ENCODE assay signal across 22 mouse cellular contexts in the genomic region with DNA sequence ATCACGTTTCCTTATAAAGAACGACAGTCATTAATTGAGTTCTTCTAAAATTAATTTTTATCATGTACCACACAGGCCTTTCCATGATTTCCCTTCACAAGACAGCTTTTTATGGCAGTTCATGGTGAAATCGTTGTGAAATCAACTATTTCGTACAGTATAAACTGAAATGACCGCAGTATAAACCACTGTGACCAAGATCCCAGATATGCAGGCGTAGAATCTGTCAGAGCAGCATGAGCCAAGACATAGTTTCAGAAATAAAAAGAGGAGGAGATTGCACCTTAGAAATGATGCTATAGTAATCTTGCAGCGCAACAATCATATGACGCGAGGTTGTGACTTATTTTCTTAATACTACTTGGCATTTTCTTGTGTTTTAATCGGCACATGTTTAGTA.
"Had no signal": no experiment of that assay in that cellular context is flagged by ENCODE, and none has a peak within 500 bp of the region (broad histone marks: within the 10 kb centered on the region; RNA-seq: fewer than 3 reads in every experiment).

No protein-coding gene starts in this region.

- H3K36me3 ChIP-seq: lung, embryonic 15.5 days; midbrain, embryonic 13.5 days; midbrain, embryonic 15.5 days; neural tube, embryonic 13.5 days; neural tube, embryonic 15.5 days had no signal

- H3K9ac ChIP-seq: liver, postnatal 0 days; lung, embryonic 15.5 days; midbrain, embryonic 13.5 days; midbrain, embryonic 15.5 days; neural tube, embryonic 13.5 days; neural tube, embryonic 15.5 days had no signal

- H3K27me3 ChIP-seq: lung, embryonic 15.5 days; midbrain, embryonic 13.5 days; midbrain, embryonic 15.5 days; neural tube, embryonic 13.5 days; neural tube, embryonic 15.5 days had no signal

- H3K27ac ChIP-seq: lung, embryonic 15.5 days; macrophage; midbrain, embryonic 13.5 days; midbrain, embryonic 15.5 days; neural tube, embryonic 13.5 days; neural tube, embryonic 15.5 days had no signal

- H3K4me1 ChIP-seq: neural tube, embryonic 13.5 days; neural tube, embryonic 15.5 days had no signal

- H3K4me3 ChIP-seq: lung, embryonic 15.5 days; megakaryocyte, embryonic 14.5 days; midbrain, embryonic 13.5 days; midbrain, embryonic 15.5 days; myocyte; neural tube, embryonic 13.5 days; neural tube, embryonic 15.5 days had no signal

- ATAC-seq: liver, postnatal 0 days; lung, postnatal 0 days; midbrain, embryonic 13.5 days; midbrain, embryonic 15.5 days had no signal

- DNase-seq: liver, postnatal 0 days; lung, adult 2 months; lung, postnatal 14 days; lung, postnatal 36 days; retina, postnatal 1 day; right cerebral cortex, adult 18-20 months; right cerebral cortex, postnatal 25 days; right cerebral cortex, postnatal 4 days; spleen, adult 18-20 months; thymus, adult 18-20 months; thymus, postnatal 14 days; thymus, postnatal 36 days had no signal

- H3K4me2 ChIP-seq: lung, embryonic 15.5 days; midbrain, embryonic 11.5 days; midbrain, embryonic 13.5 days; midbrain, embryonic 15.5 days; neural tube, embryonic 13.5 days; neural tube, embryonic 15.5 days had no signal

- H3K9me3 ChIP-seq: lung, embryonic 15.5 days; megakaryocyte, embryonic 14.5 days; midbrain, embryonic 13.5 days; midbrain, embryonic 15.5 days; neural tube, embryonic 13.5 days; neural tube, embryonic 15.5 days had no signal
